Mouse (Mus musculus): ENCODE measurements around the gene Cldn6. TPM values are rescaled to one million over a fixed set of nuclear protein-coding genes. Genes with fewer than 3 reads are reported as not detected.

Gene Cldn6
- polyA plus RNA-seq, 2 experiments: 11.3 to 13.6 TPM

DNA sequence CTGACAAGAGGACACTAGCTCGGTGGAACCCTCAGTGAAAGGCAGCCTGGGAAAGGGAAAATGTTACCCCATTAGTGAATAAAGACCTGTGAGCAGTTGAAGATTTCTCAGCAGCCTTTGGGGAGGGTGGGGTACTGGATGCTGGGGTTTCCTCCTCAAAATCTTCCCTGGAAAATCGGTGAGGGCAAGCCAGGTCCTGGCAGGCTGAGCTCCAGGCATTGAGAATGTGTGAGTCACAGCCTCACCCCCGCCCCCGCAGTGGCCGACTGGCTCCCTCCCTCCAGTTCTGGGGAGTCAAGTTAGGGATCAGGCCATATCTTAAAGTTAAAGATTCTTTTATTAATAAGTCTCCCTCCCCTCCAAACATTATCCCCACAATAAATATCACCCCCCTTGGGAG lies 3.9 kb upstream of the Cldn6 start:
- ATAC-seq (ENCODE audit: low FRiP score, low read depth): no peak
- 22% methylated on average over 5 of the region's 5 CpGs for WGBS
- TF ChIP-seq POLR2A (IDR thresholded peaks at IDR 0.05; ENCODE audit: borderline replicate concordance, extremely low read depth, insufficient read depth, insufficient read length): no peak
- Histone ChIP-seq H3K36me3 (ENCODE audit: control insufficient read depth, insufficient read depth, low read length) (peaks cover 4% of the 10 kb centered on the region), H3K27ac (replicated peaks; ENCODE audit: low read depth, low read length) (0 out of 2 replicates have a peak overlapping the region, but pooled peaks have one; percentile 5), H3K4me3 (replicated peaks; ENCODE audit: low read length) (peak overlapping the region; percentile 62; the same call in 1 of the 2 replicates), H3K9ac (ENCODE audit: low read depth, low read length, severe bottlenecking) (no peak overlapping the region), H3K27me3 (ENCODE audit: control insufficient read depth, insufficient read depth, low read length) (peaks cover 23% of the 10 kb centered on the region), H3K4me2 (replicated peaks; ENCODE audit: low read depth, low read length, severe bottlenecking) (peak overlapping the region; percentile 96), H3K4me1 (ENCODE audit: control insufficient read depth, insufficient read depth, low read length) (peaks cover 39% of the 10 kb centered on the region), H3K9me3 (ENCODE audit: control insufficient read depth, low read length) (no peaks in the 10 kb centered on the region)
- no peak for DNase-seq (ENCODE audit: low spot score)

DNA sequence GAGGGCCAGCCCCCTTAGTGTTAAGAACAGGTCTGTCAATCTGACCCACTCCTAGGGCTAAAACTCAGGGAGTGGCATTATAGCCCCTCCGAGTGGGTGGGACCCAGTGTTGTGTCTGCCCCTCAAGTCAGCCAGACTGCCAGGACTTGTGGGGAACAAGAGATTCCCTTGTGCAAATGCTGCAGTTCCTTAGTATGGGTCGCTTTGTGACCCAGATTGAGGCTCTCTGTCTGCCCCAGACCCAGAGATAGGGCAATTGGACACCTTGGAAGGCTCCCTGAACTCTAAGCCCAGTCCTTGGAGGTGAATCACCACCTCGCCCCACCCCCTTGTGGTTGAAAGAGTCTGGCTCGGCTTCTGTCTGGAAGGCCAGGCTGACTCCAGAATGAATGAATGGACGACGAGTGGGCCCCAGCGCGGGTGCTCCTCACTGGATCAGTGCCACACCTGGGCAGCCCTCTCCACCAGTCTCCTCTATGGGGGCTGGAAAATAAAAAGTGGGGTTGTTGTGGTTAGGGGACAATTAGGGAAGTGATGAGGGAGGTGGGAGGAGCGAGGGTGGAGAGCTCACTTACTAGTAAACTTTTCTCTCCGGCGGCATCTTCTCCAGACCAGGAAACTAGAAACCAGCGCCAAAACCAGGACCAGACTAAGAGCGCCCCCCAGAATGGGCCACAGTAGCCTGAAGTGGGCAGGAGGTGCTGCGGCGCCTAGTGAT lies 3.3 kb upstream of the Cldn6 start:
- Histone ChIP-seq H3K27me3 (ENCODE audit: control insufficient read depth, insufficient read depth, low read length) (peaks cover 28% of the 10 kb centered on the region), H3K9ac (ENCODE audit: low read depth, low read length, severe bottlenecking) (peak overlapping the region; percentile 7; the same call in 1 of the 2 replicates), H3K27ac (replicated peaks; ENCODE audit: low read depth, low read length) (no peak overlapping the region), H3K36me3 (ENCODE audit: control insufficient read depth, insufficient read depth, low read length) (no peaks in the 10 kb centered on the region), H3K4me3 (replicated peaks; ENCODE audit: low read length) (peak overlapping the region; percentile 62), H3K4me1 (ENCODE audit: control insufficient read depth, insufficient read depth, low read length) (peaks cover 39% of the 10 kb centered on the region), H3K4me2 (replicated peaks; ENCODE audit: low read depth, low read length, severe bottlenecking) (peak overlapping the region; percentile 96), H3K9me3 (ENCODE audit: control insufficient read depth, low read length) (no peaks in the 10 kb centered on the region)
- ATAC-seq (ENCODE audit: low FRiP score, low read depth) (no peak), DNase-seq (ENCODE audit: low spot score) (peak; percentile 34)
- WGBS: 10% methylated on average over 15 of the region's 15 CpGs
- TF ChIP-seq POLR2A (IDR thresholded peaks at IDR 0.05; ENCODE audit: borderline replicate concordance, extremely low read depth, insufficient read depth, insufficient read length): no peak

DNA sequence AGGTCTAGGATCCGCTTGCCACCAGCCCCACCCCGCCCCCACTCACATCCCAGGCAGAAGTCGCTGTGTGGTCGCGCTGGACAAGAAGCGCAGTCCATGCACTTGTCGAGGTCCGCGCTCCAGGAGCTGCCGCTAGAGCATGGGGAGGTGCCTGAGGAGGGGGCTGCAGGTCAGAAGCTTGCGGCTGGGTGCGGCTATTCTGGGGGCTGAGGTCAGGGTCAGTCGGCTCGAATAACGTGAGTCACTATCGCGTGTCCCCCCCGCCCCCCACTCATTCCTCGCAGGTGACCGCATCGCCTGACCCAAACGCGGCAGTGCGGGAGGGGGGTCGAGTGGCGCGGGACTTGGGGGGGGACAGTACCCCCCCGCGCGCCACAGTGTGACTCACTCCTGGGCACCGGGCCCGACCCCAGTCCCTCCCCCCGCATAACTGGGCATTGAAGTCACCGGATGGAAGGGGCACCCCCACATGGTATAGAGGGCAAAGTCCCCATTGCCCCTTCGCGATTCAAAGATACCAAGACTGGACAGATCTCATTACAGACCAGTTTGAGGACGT lies 2.5 kb upstream of the Cldn6 start:
- no peaks in the 10 kb centered on the region for H3K36me3 ChIP-seq (ENCODE audit: control insufficient read depth, insufficient read depth, low read length)
- H3K4me2 ChIP-seq (replicated peaks; ENCODE audit: low read depth, low read length, severe bottlenecking): peak overlapping the region; percentile 96
- H3K27ac ChIP-seq (replicated peaks; ENCODE audit: low read depth, low read length): no peak overlapping the region
- H3K9ac ChIP-seq (ENCODE audit: low read depth, low read length, severe bottlenecking): peak overlapping the region; percentile 55
- peak overlapping the region; percentile 62 for H3K4me3 ChIP-seq (replicated peaks; ENCODE audit: low read length)
- ATAC-seq (ENCODE audit: low FRiP score, low read depth): no peak
- under 1% methylated on average over 31 of the region's 37 CpGs for WGBS
- no peaks in the 10 kb centered on the region for H3K9me3 ChIP-seq (ENCODE audit: control insufficient read depth, low read length)
- H3K27me3 ChIP-seq (ENCODE audit: control insufficient read depth, insufficient read depth, low read length): peaks cover 37% of the 10 kb centered on the region
- DNase-seq (ENCODE audit: low spot score): no peak
- peaks cover 39% of the 10 kb centered on the region for H3K4me1 ChIP-seq (ENCODE audit: control insufficient read depth, insufficient read depth, low read length)
- no peak for TF ChIP-seq POLR2A (IDR thresholded peaks at IDR 0.05; ENCODE audit: borderline replicate concordance, extremely low read depth, insufficient read depth, insufficient read length)

DNA sequence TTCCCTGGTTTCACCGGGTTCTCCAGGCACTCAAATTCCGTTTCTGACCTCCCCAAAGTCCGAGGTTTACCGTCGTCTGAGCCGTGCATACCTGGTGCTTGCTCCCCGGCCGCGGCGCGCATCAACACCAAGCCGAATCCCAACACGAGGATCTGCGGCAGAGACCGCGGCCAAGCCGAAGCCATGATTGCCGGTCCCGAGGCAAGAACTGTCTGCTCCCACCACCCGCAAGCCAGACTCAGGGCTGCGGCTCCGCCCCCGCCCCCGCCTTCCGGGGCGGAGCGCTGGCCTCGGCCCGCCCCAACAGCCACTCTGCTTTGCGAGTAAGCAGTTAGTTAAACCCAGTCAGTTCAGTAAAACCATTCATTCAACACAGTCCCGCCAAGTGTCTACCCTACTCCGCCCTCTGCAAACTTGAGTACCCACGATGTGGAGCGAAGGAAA lies 1.8 kb upstream of the Cldn6 start, which contains the start of gene Tnfrsf12a:
Tnfrsf12a (minus strand) TSS at position 233 of the 444 bp plus-strand sequence.
- H3K27ac ChIP-seq (replicated peaks; ENCODE audit: low read depth, low read length): peak within 1 kb of the TSS; percentile 52; the same call in 1 of the 2 replicates
- peak; percentile 85; the same call in 1 of the 2 replicates for TF ChIP-seq POLR2A (IDR thresholded peaks at IDR 0.05; ENCODE audit: borderline replicate concordance, extremely low read depth, insufficient read depth, insufficient read length)
- ATAC-seq (ENCODE audit: low FRiP score, low read depth) (peak; percentile 49), DNase-seq (ENCODE audit: low spot score) (peak; percentile 84)
- H3K4me2 ChIP-seq (replicated peaks; ENCODE audit: low read depth, low read length, severe bottlenecking): peak within 1 kb of the TSS; percentile 96
- peaks cover 39% of the 10 kb centered on the region for H3K4me1 ChIP-seq (ENCODE audit: control insufficient read depth, insufficient read depth, low read length)
- peak within 1 kb of the TSS; percentile 55 for H3K9ac ChIP-seq (ENCODE audit: low read depth, low read length, severe bottlenecking)
- no peaks in the 10 kb centered on the region for H3K9me3 ChIP-seq (ENCODE audit: control insufficient read depth, low read length)
- H3K4me3 ChIP-seq (replicated peaks; ENCODE audit: low read length): peak within 1 kb of the TSS; percentile 62
- WGBS: 1% methylated on average over 34 of the region's 34 CpGs
- H3K36me3 ChIP-seq (ENCODE audit: control insufficient read depth, insufficient read depth, low read length): no peaks in the 10 kb centered on the region
- peaks cover 43% of the 10 kb centered on the region for H3K27me3 ChIP-seq (ENCODE audit: control insufficient read depth, insufficient read depth, low read length)

DNA sequence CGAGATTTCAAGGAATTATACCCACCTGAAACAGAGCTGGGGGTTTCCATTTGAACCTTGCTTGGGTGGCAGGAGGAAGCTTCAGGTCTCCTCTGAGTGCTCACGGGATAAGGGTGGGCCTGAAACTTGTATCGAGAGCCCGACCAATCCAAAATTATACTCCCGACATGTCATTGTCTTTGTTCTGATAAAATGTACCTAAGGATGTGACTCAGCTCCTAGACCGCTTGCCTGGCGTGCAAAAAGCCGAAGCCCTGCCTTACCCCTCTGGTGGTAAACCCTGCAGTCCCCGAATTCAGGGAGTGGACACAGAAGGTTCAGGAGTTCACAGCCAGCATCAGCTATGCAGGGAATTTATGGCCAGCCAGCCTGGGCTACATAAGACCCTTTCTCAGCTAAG lies 1.3 kb downstream of the Cldn6 start:
- Histone ChIP-seq H3K4me3 (replicated peaks; ENCODE audit: low read length) (peak overlapping the region; percentile 29), H3K36me3 (ENCODE audit: control insufficient read depth, insufficient read depth, low read length) (no peaks in the 10 kb centered on the region), H3K4me2 (replicated peaks; ENCODE audit: low read depth, low read length, severe bottlenecking) (0 out of 2 replicates have a peak overlapping the region, but pooled peaks have one; percentile 45), H3K27ac (replicated peaks; ENCODE audit: low read depth, low read length) (no peak overlapping the region), H3K9me3 (ENCODE audit: control insufficient read depth, low read length) (no peaks in the 10 kb centered on the region), H3K9ac (ENCODE audit: low read depth, low read length, severe bottlenecking) (no peak overlapping the region), H3K4me1 (ENCODE audit: control insufficient read depth, insufficient read depth, low read length) (peaks cover 46% of the 10 kb centered on the region), H3K27me3 (ENCODE audit: control insufficient read depth, insufficient read depth, low read length) (peaks cover 52% of the 10 kb centered on the region)
- ATAC-seq (ENCODE audit: low FRiP score, low read depth) (no peak), DNase-seq (ENCODE audit: low spot score) (no peak)
- 67% methylated on average over 9 of the region's 9 CpGs for WGBS
- no peak for TF ChIP-seq POLR2A (IDR thresholded peaks at IDR 0.05; ENCODE audit: borderline replicate concordance, extremely low read depth, insufficient read depth, insufficient read length)
